Mouse (Mus musculus) left cerebral cortex, postnatal 10 days (tissue): ENCODE measurements around the gene Atpif1. TPM values are rescaled to one million over a fixed set of nuclear protein-coding genes. Genes with fewer than 3 reads are reported as not detected.
"Not testable (repeated sequence)": the region's sequence is repeated elsewhere in the genome, so short reads cannot be mapped to it uniquely, and the experiment has no call there.

Source experiments
- DNase-seq, 2 experiments: peaks; one replicate each; pipeline ENCODE4 v3.0.0; 2021 to 2022; ENCODE audit warnings: low spot score in 2 of 2, mixed read lengths in 1 of 2; ENCODE audit errors: extremely low spot score in 1 of 2
- intact Hi-C: fragments of 180-260 bp; cut with DNase I; formaldehyde crosslinking; loops from one replicate; pipeline ENCODE4 v1.15.1; 2025
- total RNA-seq, 2 experiments: library from RNA; stranded (reverse); gene quantifications; 2 replicates each; pipeline ENCODE4 v1.2.3; 2021

Gene Atpif1
- total RNA-seq, 2 experiments from 2014 or later = 662 to 668 TPM

- no peak for DNase-seq
- intact Hi-C loops = no loop called here
Observed at GRCm38 (mm10) chr4:132505034-132505738, 28.3 kb downstream of the Atpif1 start.

- intact Hi-C loops = no loop called here
- no peak for DNase-seq
Observed at GRCm38 (mm10) chr4:132503344-132503743, 30.1 kb downstream of the Atpif1 start.

GRCm38 (mm10) chr4:132501639-132502038, 31.8 kb downstream of the Atpif1 start:
- intact Hi-C loops = no loop called here

GRCm38 (mm10) chr4:132494271-132494918, 39.1 kb downstream of the Atpif1 start:
- peak in 1 of 2 experiments; percentile 46 for DNase-seq
- intact Hi-C loops = no loop called here

More at GRCm38 (mm10) chr4:132501639-132502038, 31.8 kb downstream of the Atpif1 start:
- DNase-seq = no peak

GRCm38 (mm10) chr4:132492178-132493060, 41.0 kb downstream of the Atpif1 start:
- DNase-seq = peak in 1 of 2 experiments; percentile 79
- intact Hi-C loops = no loop called here

GRCm38 (mm10) chr4:132491748-132492147, 41.7 kb downstream of the Atpif1 start:
- no peak for DNase-seq
- intact Hi-C loops = no loop called here

GRCm38 (mm10) chr4:132491057-132491456, 42.4 kb downstream of the Atpif1 start:
- intact Hi-C loops = no loop called here
- no peak for DNase-seq

GRCm38 (mm10) chr4:132490273-132491010, 43.0 kb downstream of the Atpif1 start:
- DNase-seq = no peak
- intact Hi-C loops = no loop called here

GRCm38 (mm10) chr4:132488976-132489375, 44.5 kb downstream of the Atpif1 start:
- DNase-seq = no peak
- intact Hi-C loops = no loop called here

GRCm38 (mm10) chr4:132488521-132488920, 44.9 kb downstream of the Atpif1 start:
- intact Hi-C loops = no loop called here
- no peak for DNase-seq

- intact Hi-C loops = no loop called here
- no peak for DNase-seq
Observed at GRCm38 (mm10) chr4:132484820-132485219, 48.6 kb downstream of the Atpif1 start.

GRCm38 (mm10) chr4:132484231-132484630, 49.2 kb downstream of the Atpif1 start:
- intact Hi-C loops = no loop called here
- no peak for DNase-seq

GRCm38 (mm10) chr4:132482956-132483608, 50.4 kb downstream of the Atpif1 start:
- DNase-seq = no peak
- intact Hi-C loops = no loop called here

- DNase-seq, intact Hi-C loops: not testable (repeated sequence)
Observed at GRCm38 (mm10) chr4:132482104-132482503, 51.4 kb downstream of the Atpif1 start.

Other genes with a start within 250 kb of the Atpif1 start
- gene Rab42, start 230.3 kb downstream of the Atpif1 start, total RNA-seq = 1 to 10 TPM in 1 of 2 experiments, under 1 TPM in 1; 0.79 to 1.3 TPM
- gene Trnau1ap, start 204.1 kb downstream of the Atpif1 start, total RNA-seq = 10 to 100 TPM; 24.6 TPM
- gene Rcc1, start 180.1 kb downstream of the Atpif1 start, total RNA-seq = 10 to 100 TPM; 14.7 to 14.9 TPM
- gene Phactr4, start 111.2 kb downstream of the Atpif1 start, total RNA-seq = 1 to 10 TPM; 7.7 to 8.5 TPM
- 10 to 100 TPM in 1 of 2 experiments, 1 to 10 TPM in 1; 7.8 to 10.1 TPM for gene Med18, start 69.7 kb downstream of the Atpif1 start, total RNA-seq
- gene Sesn2, start 23.2 kb downstream of the Atpif1 start, total RNA-seq = 10 to 100 TPM; 10.3 to 13.0 TPM
- 10 to 100 TPM; 74.6 to 83.5 TPM for gene Dnajc8, start 1.9 kb upstream of the Atpif1 start, total RNA-seq
- 1 to 10 TPM; 1.3 to 1.6 TPM for gene Ptafr, start 30.4 kb upstream of the Atpif1 start, total RNA-seq
- gene Eya3, start 105.3 kb upstream of the Atpif1 start, total RNA-seq = 10 to 100 TPM; 22.1 to 23.8 TPM
- gene Xkr8, start 198.9 kb upstream of the Atpif1 start, total RNA-seq = 1 to 10 TPM; 2.6 to 3.0 TPM
- 1 to 10 TPM; 2.0 to 2.2 TPM for gene Smpdl3b, start 223.6 kb upstream of the Atpif1 start, total RNA-seq
- gene Rpa2, start 234.7 kb upstream of the Atpif1 start, total RNA-seq = 10 to 100 TPM; 13.9 to 15.5 TPM